Mouse (Mus musculus): ENCODE measurements around the gene Prkd3.

- TF ChIP-seq CTCF (IDR thresholded peaks at IDR 0.05; ENCODE audit: control insufficient read depth, insufficient read depth, insufficient read length): no peak
- no peak for TF ChIP-seq MAX (IDR thresholded peaks at IDR 0.05)
- no peak for TF ChIP-seq USF1 (IDR thresholded peaks at IDR 0.05; ENCODE audit: low read depth)
Observed at GRCm38 (mm10) chr17:79031569-79031968, 11.0 kb upstream of the Prkd3 start.

Measured in C2C12 (cell line).